Mouse (Mus musculus) lung, adult 2 months (tissue): ENCODE measurements around the gene Gabrb1.

ENCODE experiments used
- CTCF ChIP-seq: fragments of 200-500 bp; IDR thresholded peaks from 2 replicates; pipeline ENCODE4 v1.5.1; 2011; ENCODE audit warnings: mild to moderate bottlenecking, low read length, control low read depth; ENCODE audit not compliant: insufficient read depth
- POLR2A ChIP-seq: fragments of 200-500 bp; IDR thresholded peaks from 2 replicates; pipeline ENCODE4 v1.6.1; 2011; ENCODE audit warnings: low read depth, mild to moderate bottlenecking, control low read depth, low read length, borderline replicate concordance; ENCODE audit errors: extremely low read depth

GRCm38 (mm10) chr5:72122414-72123037, 464.6 kb downstream of the Gabrb1 start:
- TF ChIP-seq CTCF (no peak), POLR2A (no peak)
